Mouse (Mus musculus): ENCODE results near the gene Gm38394. TPM values are rescaled to one million over a fixed set of nuclear protein-coding genes. Genes with fewer than 3 reads are reported as not detected.

The Gm38394 gene
- total and polyA plus RNA-seq, 2 experiments from 2014 or later: 1.7 to 5.3 TPM

DNA sequence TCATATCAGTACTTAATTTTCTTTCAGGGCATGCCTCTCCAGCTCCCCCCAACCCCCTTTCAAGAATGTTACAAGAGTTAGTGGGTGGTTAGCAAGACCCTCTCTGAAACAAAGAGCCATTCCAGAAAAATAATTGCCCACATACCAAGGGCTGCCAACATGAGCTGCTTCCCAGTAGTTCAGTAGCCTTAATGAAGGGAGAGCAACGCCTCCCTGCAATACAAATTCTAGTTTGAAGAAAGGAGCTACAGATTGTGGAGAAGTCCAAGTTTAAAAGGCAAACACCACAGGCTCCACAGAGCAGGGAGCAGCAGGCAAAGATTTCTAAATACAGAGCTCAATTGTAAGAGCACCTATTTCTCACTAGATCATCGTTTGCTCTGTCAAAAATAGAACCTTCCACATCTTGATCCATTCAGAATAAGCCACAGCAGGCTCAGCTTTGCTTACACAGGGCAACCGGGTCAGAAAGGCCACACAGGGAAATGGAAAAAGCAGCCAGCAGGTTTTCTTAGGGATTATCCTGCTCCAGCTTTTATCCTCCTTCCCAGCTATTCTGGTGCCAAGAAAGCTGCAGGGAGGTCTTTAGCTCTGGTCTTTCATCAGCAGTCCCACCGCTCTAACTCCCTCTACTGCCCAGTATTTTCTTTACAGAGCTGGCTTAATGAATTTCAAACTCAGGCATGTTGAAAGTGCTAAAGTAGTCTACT lies 64.7 kb downstream of the Gm38394 start:
- Histone ChIP-seq H3K36me3 (ENCODE audit: insufficient read depth, low read length) (no peaks in the 10 kb centered on the region), H3K9ac (replicated peaks; ENCODE audit: low read length) (no peak overlapping the region)
- 6% methylated on average over 4 of the region's 4 CpGs for WGBS

GRCm38 (mm10) chr1:133585995-133586537 lies 75.1 kb downstream of the Gm38394 start:
- Histone ChIP-seq H3K4me2 (ENCODE audit: low read depth, low read length) (no peak overlapping the region), H3K4me3 (ENCODE audit: low read length) (no peak overlapping the region), H3K36me3 (ENCODE audit: insufficient read depth, low read length) (no peaks in the 10 kb centered on the region), H3K27me3 (ENCODE audit: insufficient read depth, low read length) (no peaks in the 10 kb centered on the region), H3K4me1 (ENCODE audit: insufficient read depth, low read length) (no peaks in the 10 kb centered on the region), H3K27ac (no peak overlapping the region), H3K9me3 (ENCODE audit: low read length) (no peaks in the 10 kb centered on the region), H3K9ac (replicated peaks; ENCODE audit: low read length) (no peak overlapping the region)
- ATAC-seq: no peak
- WGBS: 68% methylated on average over 6 of the region's 6 CpGs
- peak; percentile 27 for DNase-seq (ENCODE audit: low spot score)
- TF ChIP-seq CTCF (IDR thresholded peaks at IDR 0.05; ENCODE audit: low read depth): peak; percentile 47

More for the DNA sequence above, 64.7 kb downstream of the Gm38394 start:
- Histone ChIP-seq H3K9me3 (ENCODE audit: low read length) (no peaks in the 10 kb centered on the region), H3K27ac (peak overlapping the region; percentile 68), H3K27me3 (ENCODE audit: insufficient read depth, low read length) (no peaks in the 10 kb centered on the region), H3K4me3 (ENCODE audit: low read length) (no peak overlapping the region), H3K4me1 (ENCODE audit: insufficient read depth, low read length) (peaks cover 6% of the 10 kb centered on the region; the same call in 1 of the 2 replicates), H3K4me2 (ENCODE audit: low read depth, low read length) (0 out of 2 replicates have a peak overlapping the region, but pooled peaks have one; percentile 2)
- DNase-seq (ENCODE audit: low spot score) (peak; percentile 89), ATAC-seq (peak; percentile 92)
- TF ChIP-seq CTCF (IDR thresholded peaks at IDR 0.05; ENCODE audit: low read depth): peak; percentile 76

DNA sequence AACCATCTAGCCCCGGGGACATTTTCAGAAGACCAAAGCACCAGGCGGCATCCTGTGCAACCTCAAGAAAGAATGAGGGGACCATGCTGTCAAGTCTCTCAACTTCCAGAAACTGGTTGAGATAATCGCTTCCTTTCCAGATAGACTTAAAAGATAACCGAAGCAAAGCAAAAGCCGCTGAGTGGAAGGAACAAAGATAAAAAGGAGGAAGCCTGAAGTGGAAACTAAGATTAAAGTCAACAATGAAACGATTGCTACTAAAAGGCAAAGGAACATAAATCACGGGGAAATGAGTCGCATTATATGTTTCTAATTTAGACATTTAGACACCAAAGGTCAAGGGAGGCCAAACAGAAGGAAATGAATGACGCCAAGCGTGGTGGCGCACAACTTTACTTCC lies 89.8 kb downstream of the Gm38394 start:
- Histone ChIP-seq H3K36me3 (ENCODE audit: insufficient read depth, low read length) (no peaks in the 10 kb centered on the region), H3K9me3 (ENCODE audit: low read length) (peaks cover 1% of the 10 kb centered on the region; the same call in 1 of the 2 replicates), H3K9ac (replicated peaks; ENCODE audit: low read length) (no peak overlapping the region), H3K4me2 (ENCODE audit: low read depth, low read length) (no peak overlapping the region), H3K27ac (no peak overlapping the region), H3K4me3 (ENCODE audit: low read length) (no peak overlapping the region), H3K27me3 (ENCODE audit: insufficient read depth, low read length) (no peaks in the 10 kb centered on the region), H3K4me1 (ENCODE audit: insufficient read depth, low read length) (no peaks in the 10 kb centered on the region)
- ATAC-seq (no peak), DNase-seq (ENCODE audit: low spot score) (no peak)
- 84% methylated on average over 11 of the region's 11 CpGs for whole genome bisulfite sequencing
- no peak for TF ChIP-seq CTCF (IDR thresholded peaks at IDR 0.05; ENCODE audit: low read depth)

Other genes starting within 250 kb of the Gm38394 start
- gene Sox13, start 236.9 kb downstream of the Gm38394 start, total RNA-seq (2014; rRNA removed): 13.1 and 16.8 TPM in 2 replicates
- gene Sox13, start 236.9 kb downstream of the Gm38394 start, polyA plus RNA-seq (2015; fragmentation: Nextera tagmentation; extraction: Ambion mirVana): 2.9 and 3.3 TPM in 2 replicates
- gene Snrpe, start 51.0 kb downstream of the Gm38394 start, total RNA-seq (2014; rRNA removed): 106 and 109 TPM in 2 replicates
- 415 and 427 TPM in 2 replicates for gene Snrpe, start 51.0 kb downstream of the Gm38394 start, polyA plus RNA-seq (2015; fragmentation: Nextera tagmentation; extraction: Ambion mirVana)
- 6.0 and 7.8 TPM in 2 replicates for gene Zbed6, start 433 bp downstream of the Gm38394 start, total RNA-seq (2014; rRNA removed)
- 0.15 and 0.87 TPM in 2 replicates for gene Zbed6, start 433 bp downstream of the Gm38394 start, polyA plus RNA-seq (2015; fragmentation: Nextera tagmentation; extraction: Ambion mirVana)
- 0.10 TPM in 1 of 2 replicates, not detected in the other for gene Lax1, start 28.8 kb upstream of the Gm38394 start, total RNA-seq (2014; rRNA removed)
- 0.08 and 0.13 TPM in 2 replicates for gene Lax1, start 28.8 kb upstream of the Gm38394 start, polyA plus RNA-seq (2015; fragmentation: Nextera tagmentation; extraction: Ambion mirVana)
- 56.6 and 57.3 TPM in 2 replicates for gene Atp2b4, start 139.7 kb upstream of the Gm38394 start, total RNA-seq (2014; rRNA removed)
- gene Atp2b4, start 139.7 kb upstream of the Gm38394 start, polyA plus RNA-seq (2015; fragmentation: Nextera tagmentation; extraction: Ambion mirVana): 13.2 and 13.4 TPM in 2 replicates
- 8.5 and 10.4 TPM in 2 replicates for gene Optc, start 246.7 kb upstream of the Gm38394 start, total RNA-seq (2014; rRNA removed)
- gene Optc, start 246.7 kb upstream of the Gm38394 start, polyA plus RNA-seq (2015; fragmentation: Nextera tagmentation; extraction: Ambion mirVana): 3.7 and 4.6 TPM in 2 replicates

All from hindbrain, postnatal 0 days (tissue).